Mouse (Mus musculus) layer of hippocampus, postnatal 14 days (tissue): ENCODE measurements around the gene Mxra7. TPM values are rescaled to one million over a fixed set of nuclear protein-coding genes. Genes with fewer than 3 reads are reported as not detected.

ENCODE experiments used
- DNase-seq, 2 experiments: peaks; one replicate each; pipeline ENCODE4 v3.0.0; 2021 to 2022; ENCODE audit warnings: low spot score in 2 of 2, mixed read lengths in 1 of 2
- total RNA-seq, 2 experiments: library from RNA; stranded (reverse); gene quantifications; 2 replicates each; pipeline ENCODE4 v1.2.3; 2021

The Mxra7 gene
- total RNA-seq, 2 experiments from 2014 or later: 22.2 to 22.8 TPM

GRCm38 (mm10) chr11:116784221-116784620 lies 43.6 kb downstream of the Mxra7 start:
- no peak for DNase-seq

GRCm38 (mm10) chr11:116782737-116783145 lies 45.1 kb downstream of the Mxra7 start:
- no peak for DNase-seq

GRCm38 (mm10) chr11:116775407-116775806 lies 52.4 kb downstream of the Mxra7 start, which contains the start of gene St6galnac1:
Gene St6galnac1 (minus strand): TSS chr11:116775507.
- no peak for DNase-seq

- DNase-seq: no peak
Measured at GRCm38 (mm10) chr11:116773205-116773604, 54.6 kb downstream of the Mxra7 start.

GRCm38 (mm10) chr11:116769873-116770272 lies 58.0 kb downstream of the Mxra7 start:
- no peak for DNase-seq

GRCm38 (mm10) chr11:116764946-116765345 lies 62.9 kb downstream of the Mxra7 start:
- no peak for DNase-seq

GRCm38 (mm10) chr11:116764346-116764745 lies 63.5 kb downstream of the Mxra7 start:
- DNase-seq: no peak

- DNase-seq: no peak
Measured at GRCm38 (mm10) chr11:116755191-116755590, 72.7 kb downstream of the Mxra7 start.

- no peak for DNase-seq
Measured at GRCm38 (mm10) chr11:116753674-116754470, 74.0 kb downstream of the Mxra7 start.

Other genes with a start within 250 kb of the Mxra7 start
- 100 to 1,000 TPM; 104 to 108 TPM for gene Ube2o, start 246.6 kb downstream of the Mxra7 start, total RNA-seq
- under 1 TPM; 0.39 to 0.76 TPM for gene Aanat, start 241.6 kb downstream of the Mxra7 start, total RNA-seq
- gene Rhbdf2, start 201.0 kb downstream of the Mxra7 start, total RNA-seq: 1 to 10 TPM; 1.6 to 1.7 TPM
- 1 to 10 TPM; 4.6 to 5.0 TPM for gene Prcd, start 174.5 kb downstream of the Mxra7 start, total RNA-seq
- 10 to 100 TPM; 48.9 to 52.1 TPM for gene Cygb, start 173.7 kb downstream of the Mxra7 start, total RNA-seq
- not detected for gene St6galnac1, start 52.5 kb downstream of the Mxra7 start, total RNA-seq
- 10 to 100 TPM; 27.3 to 30.0 TPM for gene Mettl23, start 15.2 kb upstream of the Mxra7 start, total RNA-seq
- 10 to 100 TPM; 28.8 to 29.3 TPM for gene Jmjd6, start 15.4 kb upstream of the Mxra7 start, total RNA-seq
- gene Mfsd11, start 24.4 kb upstream of the Mxra7 start, total RNA-seq: 10 to 100 TPM; 38.5 to 48.9 TPM
- gene Srsf2, start 25.0 kb upstream of the Mxra7 start, total RNA-seq: 100 to 1,000 TPM; 171 to 184 TPM
- gene Mgat5b, start 90.8 kb upstream of the Mxra7 start, total RNA-seq: 10 to 100 TPM; 44.1 to 44.5 TPM